Mouse (Mus musculus) CH12.LX (cell line): ENCODE results near the gene Rpl10a. TPM values are rescaled to one million over a fixed set of nuclear protein-coding genes. Genes with fewer than 3 reads are reported as not detected.

Source experiments
- DNase-seq: peaks from one replicate; pipeline ENCODE4 v3.0.0-alpha.2; 2013; ENCODE audit errors: extremely low read depth
- H3K27ac ChIP-seq: 2 replicates; pipeline ENCODE4 v1.5.1; 2012; ENCODE audit warnings: low read depth, mild to moderate bottlenecking, control low read depth, moderate library complexity; ENCODE audit not compliant: insufficient read depth
- H3K27me3 ChIP-seq: replicated peaks from 2 replicates; pipeline ENCODE3; 2012; ENCODE audit warnings: inconsistent platforms
- H3K36me3 ChIP-seq, 2 experiments: replicated peaks in 1 of 2; 2 replicates each; pipeline versions ENCODE3 to v1.6.1; 2012; ENCODE audit warnings: inconsistent platforms in 1 of 2, low read length in 1 of 2, mild to moderate bottlenecking in 1 of 2, mixed read lengths in 1 of 2, moderate library complexity in 1 of 2; ENCODE audit not compliant: control insufficient read depth in 1 of 2, insufficient read depth in 1 of 2
- H3K4me1 ChIP-seq, 2 experiments: 2 replicates each; pipeline ENCODE4 v1.6.1; 2012; ENCODE audit warnings: inconsistent platforms in 1 of 2, moderate library complexity in 1 of 2; ENCODE audit not compliant: insufficient read depth in 2 of 2, control insufficient read depth in 1 of 2
- H3K4me2 ChIP-seq: 2 replicates; pipeline ENCODE4 v1.6.1; 2012; ENCODE audit warnings: low read depth, mild to moderate bottlenecking, control low read depth; ENCODE audit not compliant: poor library complexity, insufficient read depth, severe bottlenecking
- H3K4me3 ChIP-seq, 3 experiments: fragments of 150-350 bp in 1 of 3; sonication (generic) in 1 of 3; replicated peaks in 1 of 3; 2 replicates each; pipeline versions ENCODE3 to v1.5.1; 2011 to 2012; ENCODE audit warnings: low read depth in 2 of 3, low read length in 2 of 3, mild to moderate bottlenecking in 2 of 3, moderate library complexity in 2 of 3, control low read depth in 1 of 3, improper control_type of control experiment in 1 of 3, inconsistent platforms in 1 of 3, mixed read lengths in 1 of 3; ENCODE audit not compliant: poor library complexity in 1 of 3
- H3K79me2 ChIP-seq: replicated peaks from 2 replicates; pipeline ENCODE4 v1.6.1; 2012; ENCODE audit warnings: mild to moderate bottlenecking, moderate library complexity; ENCODE audit not compliant: control insufficient read depth, poor library complexity, insufficient read depth, severe bottlenecking; ENCODE audit errors: extremely low read depth
- H3K9ac ChIP-seq: 2 replicates; pipeline ENCODE4 v1.6.1; 2012; ENCODE audit warnings: low read depth, mild to moderate bottlenecking, control low read depth, moderate library complexity; ENCODE audit not compliant: insufficient read depth
- H3K9me3 ChIP-seq: replicated peaks from 2 replicates; pipeline ENCODE3; 2012; ENCODE audit warnings: low read length, inconsistent platforms, mixed read lengths
- BHLHE40 ChIP-seq: IDR thresholded peaks from 2 replicates; pipeline ENCODE4 v1.6.1; 2011; ENCODE audit warnings: mild to moderate bottlenecking, low read depth, low read length, improper control_type of control experiment
- CHD1 ChIP-seq: IDR thresholded peaks from 2 replicates; pipeline ENCODE4 v1.6.1; 2012; ENCODE audit warnings: low read depth, low read length, improper control_type of control experiment, inconsistent platforms
- CHD2 ChIP-seq: IDR thresholded peaks from 2 replicates; pipeline ENCODE4 v1.6.1; 2011; ENCODE audit warnings: low read length, improper control_type of control experiment
- ELF1 ChIP-seq: IDR thresholded peaks from 2 replicates; pipeline ENCODE4 v1.6.1; 2014; ENCODE audit warnings: low read depth, mild to moderate bottlenecking, inconsistent platforms, low read length, improper control_type of control experiment
- ETS1 ChIP-seq: conservative IDR thresholded peaks from 2 replicates; pipeline ENCODE4 v1.6.1; 2012; ENCODE audit warnings: low read depth, mild to moderate bottlenecking, inconsistent platforms, low read length, improper control_type of control experiment, moderate library complexity
- IRF4 ChIP-seq: IDR thresholded peaks from 2 replicates; pipeline ENCODE4 v1.6.1; 2014; ENCODE audit warnings: low read depth, mild to moderate bottlenecking, inconsistent platforms, low read length, improper control_type of control experiment
- JUN ChIP-seq: IDR thresholded peaks from 2 replicates; pipeline ENCODE4 v1.6.1; 2011; ENCODE audit warnings: low read depth, mild to moderate bottlenecking, low read length, improper control_type of control experiment, moderate library complexity; ENCODE audit not compliant: insufficient read depth
- KAT2A ChIP-seq: IDR thresholded peaks from 2 replicates; pipeline ENCODE4 v1.6.1; 2012; ENCODE audit warnings: low read length, improper control_type of control experiment, inconsistent platforms; ENCODE audit not compliant: insufficient replicate concordance
- MAZ ChIP-seq: IDR thresholded peaks from 2 replicates; pipeline ENCODE4 v1.6.1; 2012; ENCODE audit warnings: low read depth, mild to moderate bottlenecking, inconsistent platforms, low read length, improper control_type of control experiment, moderate library complexity
- MXI1 ChIP-seq: IDR thresholded peaks from 2 replicates; pipeline ENCODE4 v1.6.1; 2011; ENCODE audit warnings: mild to moderate bottlenecking, low read depth, low read length, improper control_type of control experiment
- MYC ChIP-seq: IDR thresholded peaks from 2 replicates; pipeline ENCODE4 v1.6.1; 2011; ENCODE audit warnings: low read depth, mild to moderate bottlenecking, improper control_type of control experiment, low read length
- NELFE ChIP-seq: IDR thresholded peaks from 2 replicates; pipeline ENCODE4 v1.6.1; 2011; ENCODE audit warnings: low read depth, low read length, improper control_type of control experiment
- POLR2A ChIP-seq: IDR thresholded peaks from 2 replicates; pipeline ENCODE4 v1.6.1; 2011; ENCODE audit warnings: low read depth, mild to moderate bottlenecking, improper control_type of control experiment, low read length
- POLR2AphosphoS2 ChIP-seq: IDR thresholded peaks from 2 replicates; pipeline ENCODE4 v1.6.1; 2011; ENCODE audit warnings: low read depth, low read length, improper control_type of control experiment
- SIN3A ChIP-seq: IDR thresholded peaks from 2 replicates; pipeline ENCODE4 v1.6.1; 2012; ENCODE audit warnings: low read length, improper control_type of control experiment, inconsistent platforms
- SMC3 ChIP-seq: IDR thresholded peaks from 2 replicates; pipeline ENCODE4 v1.6.1; 2011; ENCODE audit warnings: low read depth, low read length, improper control_type of control experiment
- USF2 ChIP-seq: conservative IDR thresholded peaks from 2 replicates; pipeline ENCODE4 v1.6.1; 2011; ENCODE audit warnings: low read depth, low read length, improper control_type of control experiment
- ZC3H11A ChIP-seq: IDR thresholded peaks from 2 replicates; pipeline ENCODE4 v1.6.1; 2012; ENCODE audit warnings: low read depth, mild to moderate bottlenecking, inconsistent platforms, low read length, improper control_type of control experiment
- ZMIZ1 ChIP-seq: IDR thresholded peaks from 2 replicates; pipeline ENCODE4 v1.6.1; 2012; ENCODE audit warnings: low read depth, mild to moderate bottlenecking, inconsistent platforms, low read length, improper control_type of control experiment
- ZNF384 ChIP-seq: IDR thresholded peaks from 2 replicates; pipeline ENCODE4 v1.6.1; 2012; ENCODE audit warnings: low read depth, low read length, improper control_type of control experiment, inconsistent platforms
- dilution Hi-C: fragments of 300-500 bp; cut with MboI; formaldehyde crosslinking; loops from 2 replicates; pipeline ENCODE4 v1.14.3; 2020; ENCODE audit warnings: low sequenced_read_pairs; ENCODE audit not compliant: extremely low pct_unique_long_range_greater_than_20kb, extremely low pct_ligation_motif_present
- in situ Hi-C: fragments of 300-500 bp; cut with MboI; formaldehyde crosslinking; loops from 3 replicates; pipeline ENCODE4 v1.14.3; 2019; ENCODE audit warnings: low sequenced_read_pairs, low pct_ligation_motif_present, low pct_unique_long_range_greater_than_20kb, mixed read lengths
- polyA plus RNA-seq: library from polyadenylated mRNA; unstranded; fragments of >175 nt; gene quantifications from 2 replicates; pipeline ENCODE4 v1.2.1, GENCODE M21; 2012; ENCODE audit warnings: low read depth; ENCODE audit not compliant: insufficient read length
- total RNA-seq, 2 experiments: library from RNA; depleted of rRNA; stranded (reverse); fragments of 300-350 nt in 1 of 2; fragments of >200 nt in 1 of 2; gene quantifications; 2 replicates each; pipeline ENCODE4 v1.2.3; 2012 to 2014

Gene Rpl10a
- total and polyA plus RNA-seq, 3 experiments = 1,605 to 4,144 (median 3,467) TPM

DNA sequence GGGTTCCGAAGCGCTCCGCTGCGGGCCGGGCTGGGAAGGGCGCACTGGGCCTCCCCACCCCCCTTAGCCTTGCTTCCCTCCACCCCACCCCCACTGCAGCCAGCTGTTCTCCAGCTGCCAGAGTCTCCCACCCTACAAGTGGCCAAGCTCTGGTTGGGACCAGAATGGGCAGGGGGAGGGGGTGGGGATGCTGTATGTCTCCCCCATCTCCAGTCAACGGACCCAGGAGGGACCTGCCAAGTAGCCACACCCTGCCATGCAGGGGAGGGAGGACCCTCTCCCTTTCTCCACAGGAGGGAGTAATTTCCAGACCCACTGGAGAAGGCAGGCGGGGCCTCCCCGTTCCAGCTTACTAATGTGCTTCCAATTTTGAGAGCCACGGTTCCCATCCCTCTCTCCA, 17.6 kb downstream of the Rpl10a start:
- no peaks in the 10 kb centered on the region for H3K9me3 ChIP-seq
- peaks cover 76% of the 10 kb centered on the region for H3K27me3 ChIP-seq
- in situ Hi-C loops = no loop called here
- no peak overlapping the region for H3K9ac ChIP-seq
- no peak for TF ChIP-seq SMC3
- no peak for TF ChIP-seq CHD2
- no peak for TF ChIP-seq ZC3H11A
- TF ChIP-seq JUN = no peak
- TF ChIP-seq NELFE = no peak
- TF ChIP-seq ZNF384 = no peak
- TF ChIP-seq USF2 = no peak
- no peak for TF ChIP-seq CHD1
- TF ChIP-seq MXI1 = no peak
- TF ChIP-seq POLR2AphosphoS2 = no peak
- no peak for TF ChIP-seq MAZ
- TF ChIP-seq SIN3A = no peak
- no peak for TF ChIP-seq ELF1
- dilution Hi-C loops = no loop called here
- H3K36me3 ChIP-seq = no peaks in the 10 kb centered on the region
- H3K4me1 ChIP-seq = peaks cover 10 to 15% of the 10 kb centered on the region in 2 experiments; a peak in 2 of 4 replicates
- no peak overlapping the region for H3K4me2 ChIP-seq
- no peaks in the 10 kb centered on the region for H3K79me2 ChIP-seq
- DNase-seq = no peak
- H3K4me3 ChIP-seq = no peak overlapping the region
- no peak overlapping the region for H3K27ac ChIP-seq

- peaks cover 78% of the 10 kb centered on the region for H3K27me3 ChIP-seq
- dilution Hi-C loops = no loop called here
Measured at GRCm38 (mm10) chr17:28347327-28347726, 19.1 kb downstream of the Rpl10a start.

More at GRCm38 (mm10) chr17:28347327-28347726, 19.1 kb downstream of the Rpl10a start:
- Histone ChIP-seq H3K4me3 (no peak overlapping the region), H3K4me1 (peaks cover 11 to 21% of the 10 kb centered on the region in 2 experiments; a peak in 3 of 4 replicates), H3K9me3 (no peaks in the 10 kb centered on the region), H3K79me2 (no peaks in the 10 kb centered on the region), H3K27ac (no peak overlapping the region), H3K4me2 (no peak overlapping the region), H3K36me3 (no peaks in the 10 kb centered on the region), H3K9ac (no peak overlapping the region)
- in situ Hi-C loops = no loop called here
- DNase-seq = no peak
- TF ChIP-seq POLR2A (no peak), MYC (no peak), IRF4 (no peak), MAZ (no peak), JUN (no peak), CHD2 (no peak), BHLHE40 (no peak), ELF1 (no peak), ETS1 (no peak), KAT2A (no peak), ZMIZ1 (no peak)
